Mouse (Mus musculus) cortical plate, adult 2 months (tissue): ENCODE results near the gene Tor1aip1. TPM values are rescaled to one million over a fixed set of nuclear protein-coding genes. Genes with fewer than 3 reads are reported as not detected.
A peak's percentile ranks its signal among the peaks of the same experiment; 100 is the strongest.
"Not testable (repeated sequence)": the region's sequence is repeated elsewhere in the genome, so short reads cannot be mapped to it uniquely, and the experiment has no call there.

ENCODE experiments used
- H3K27ac ChIP-seq: fragments of 200-500 bp; 2 replicates; pipeline ENCODE4 v1.5.1; 2012; ENCODE audit warnings: low read length, control low read depth, inconsistent platforms; ENCODE audit not compliant: insufficient read depth
- H3K4me1 ChIP-seq: fragments of 200-500 bp; 2 replicates; pipeline ENCODE4 v1.6.1; 2011; ENCODE audit warnings: low read length; ENCODE audit not compliant: control insufficient read depth, insufficient read depth
- H3K4me3 ChIP-seq: fragments of 200-500 bp; 2 replicates; pipeline ENCODE4 v1.5.1; 2011; ENCODE audit warnings: mild to moderate bottlenecking, low read length, control low read depth; ENCODE audit not compliant: insufficient read depth
- CTCF ChIP-seq: fragments of 200-500 bp; IDR thresholded peaks from 2 replicates; pipeline ENCODE4 v1.5.1; 2011; ENCODE audit warnings: mild to moderate bottlenecking, control low read depth, low read length; ENCODE audit not compliant: insufficient read depth; ENCODE audit errors: extremely low read depth
- POLR2A ChIP-seq: fragments of 200-500 bp; IDR thresholded peaks from 2 replicates; pipeline ENCODE4 v1.6.1; 2011; ENCODE audit warnings: mild to moderate bottlenecking, low read length, control low read depth; ENCODE audit not compliant: insufficient read depth; ENCODE audit errors: extremely low read depth
- polyA plus RNA-seq: library from polyadenylated mRNA; depleted of rRNA; stranded (reverse); fragments of >200 nt; gene quantifications from 2 replicates; pipeline ENCODE4 v1.2.3, GENCODE M21; 2012

The Tor1aip1 gene
- polyA plus RNA-seq, 1 experiment = 18.2 TPM

GRCm38 (mm10) chr1:156062193-156062592 is 25.9 kb upstream of the Tor1aip1 start:
- H3K27ac ChIP-seq = no peak overlapping the region
- no peaks in the 10 kb centered on the region for H3K4me1 ChIP-seq
- no peak overlapping the region for H3K4me3 ChIP-seq
- TF ChIP-seq POLR2A = no peak
- TF ChIP-seq CTCF = no peak

- TF ChIP-seq CTCF = no peak
- Histone ChIP-seq H3K4me1 (no peaks in the 10 kb centered on the region), H3K27ac (no peak overlapping the region), H3K4me3 (no peak overlapping the region)
Observed at GRCm38 (mm10) chr1:156058207-156058606, 21.9 kb upstream of the Tor1aip1 start.

- H3K4me3 ChIP-seq = no peak overlapping the region
- H3K27ac ChIP-seq = no peak overlapping the region
- TF ChIP-seq CTCF (no peak), POLR2A (no peak)
- no peaks in the 10 kb centered on the region; the same call in 1 of the 2 replicates for H3K4me1 ChIP-seq
Observed at GRCm38 (mm10) chr1:156046688-156047087, 10.4 kb upstream of the Tor1aip1 start.

GRCm38 (mm10) chr1:156044211-156044611 is 7.9 kb upstream of the Tor1aip1 start:
- TF ChIP-seq CTCF (no peak), POLR2A (no peak)
- Histone ChIP-seq H3K27ac (no peak overlapping the region), H3K4me1 (no peaks in the 10 kb centered on the region; the same call in 1 of the 2 replicates), H3K4me3 (no peak overlapping the region)

- no peak overlapping the region for H3K27ac ChIP-seq
- H3K4me1 ChIP-seq = no peaks in the 10 kb centered on the region; the same call in 1 of the 2 replicates
- TF ChIP-seq CTCF (peak; percentile 72), POLR2A (no peak)
- H3K4me3 ChIP-seq = no peak overlapping the region
Observed at GRCm38 (mm10) chr1:156043027-156043426, 6.7 kb upstream of the Tor1aip1 start.

GRCm38 (mm10) chr1:156042481-156042880 is 6.2 kb upstream of the Tor1aip1 start:
- TF ChIP-seq CTCF (no peak), POLR2A (no peak)
- no peak overlapping the region for H3K27ac ChIP-seq
- no peaks in the 10 kb centered on the region; the same call in 1 of the 2 replicates for H3K4me1 ChIP-seq
- peak overlapping the region; percentile 27; the same call in 1 of the 2 replicates for H3K4me3 ChIP-seq

- peaks cover 1% of the 10 kb centered on the region; the same call in 1 of the 2 replicates for H3K4me1 ChIP-seq
- TF ChIP-seq CTCF (no peak), POLR2A (no peak)
- no peak overlapping the region for H3K27ac ChIP-seq
- peak overlapping the region; percentile 27; the same call in 1 of the 2 replicates for H3K4me3 ChIP-seq
Observed at GRCm38 (mm10) chr1:156041451-156042241, 5.4 kb upstream of the Tor1aip1 start.

GRCm38 (mm10) chr1:156040731-156041401 is 4.6 kb upstream of the Tor1aip1 start:
- TF ChIP-seq POLR2A = peak; percentile 98
- TF ChIP-seq CTCF = no peak
- no peak overlapping the region for H3K27ac ChIP-seq
- peak overlapping the region; percentile 27 for H3K4me3 ChIP-seq
- peaks cover 1% of the 10 kb centered on the region; the same call in 1 of the 2 replicates for H3K4me1 ChIP-seq

- H3K4me1 ChIP-seq, H3K4me3 ChIP-seq, H3K27ac ChIP-seq: not testable (repeated sequence)
Observed at GRCm38 (mm10) chr1:156039989-156040388, 3.7 kb upstream of the Tor1aip1 start.

GRCm38 (mm10) chr1:156037144-156037583 is 884 bp upstream of the Tor1aip1 start:
- H3K4me3 ChIP-seq = peak overlapping the region; percentile 24; the same call in 1 of the 2 replicates
- TF ChIP-seq CTCF = no peak
- TF ChIP-seq POLR2A = no peak
- H3K27ac ChIP-seq = peak overlapping the region; percentile 41; the same call in 1 of the 2 replicates
- H3K4me1 ChIP-seq = peaks cover 1% of the 10 kb centered on the region; the same call in 1 of the 2 replicates
